ENCODE assay signal across 8 mouse cellular contexts in the genomic region with DNA sequence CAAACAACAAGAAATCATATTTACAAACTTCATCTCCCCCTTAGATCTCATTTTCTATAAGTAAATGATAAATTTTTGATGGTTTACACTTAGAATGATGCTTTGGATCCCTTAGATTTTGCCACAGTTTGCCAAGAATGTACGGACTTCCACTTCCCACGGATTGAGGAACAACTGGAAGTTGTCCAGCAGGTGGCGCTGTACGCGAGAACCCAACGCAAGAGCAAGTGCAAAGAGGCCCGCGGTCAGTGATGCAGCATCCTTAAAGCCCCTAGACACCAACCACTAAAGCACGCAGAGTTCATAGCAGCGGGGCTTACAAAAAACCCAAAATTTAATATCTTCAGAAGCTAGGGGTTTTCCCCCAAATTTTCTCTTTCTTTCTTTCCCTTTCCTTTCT. TPM values are rescaled to one million over a fixed set of nuclear protein-coding genes. Genes with fewer than 3 reads are reported as not detected.
DNase-seq lines count a peak whose midpoint lies in the region; ATAC-seq and TF ChIP-seq lines count a peak whose summit lies in the region.

No protein-coding gene starts in this region.

- H3K4me1 ChIP-seq in intestine, embryonic 14.5 days (replicated peaks; ENCODE audit: control insufficient read depth, insufficient read depth, low read length) = no peaks in the 10 kb centered on the region
- no peaks in the 10 kb centered on the region for H3K4me1 ChIP-seq in intestine, embryonic 16.5 days (ENCODE audit: control insufficient read depth, insufficient read depth, low read length)
- no peaks in the 10 kb centered on the region for H3K4me1 ChIP-seq in bone marrow macrophage, adult 2 months (ENCODE audit: control insufficient read depth, insufficient read depth, low read length)
- no peaks in the 10 kb centered on the region for H3K4me1 ChIP-seq in embryonic fibroblast, embryonic 13.5 days (ENCODE audit: control insufficient read depth, insufficient read depth, low read length)
- no peaks in the 10 kb centered on the region for H3K4me1 ChIP-seq in limb, embryonic 11.5 days (ENCODE audit: control insufficient read depth, insufficient read depth, low read length)

- no peaks in the 10 kb centered on the region for H3K9me3 ChIP-seq in intestine, embryonic 14.5 days (ENCODE audit: control insufficient read depth, low read length)
- no peaks in the 10 kb centered on the region for H3K9me3 ChIP-seq in intestine, embryonic 16.5 days (ENCODE audit: control insufficient read depth, low read length)
- H3K9me3 ChIP-seq in limb, embryonic 11.5 days (ENCODE audit: control insufficient read depth, low read length) = no peaks in the 10 kb centered on the region

- H3K36me3 ChIP-seq in intestine, embryonic 14.5 days (ENCODE audit: control insufficient read depth, insufficient read depth, low read length) = peaks cover 15% of the 10 kb centered on the region
- no peaks in the 10 kb centered on the region; the same call in 1 of the 2 replicates for H3K36me3 ChIP-seq in intestine, embryonic 16.5 days (ENCODE audit: control insufficient read depth, insufficient read depth, low read length)
- H3K36me3 ChIP-seq in limb, embryonic 11.5 days (ENCODE audit: control insufficient read depth, insufficient read depth, low read length) = no peaks in the 10 kb centered on the region

- no peak for TF ChIP-seq POLR2A in bone marrow macrophage, adult 2 months (IDR thresholded peaks at IDR 0.05; ENCODE audit: borderline replicate concordance, low read depth, low read length)
- no peak for TF ChIP-seq POLR2A in embryonic fibroblast, embryonic 13.5 days (IDR thresholded peaks at IDR 0.05; ENCODE audit: low read depth, low read length)

- no peak overlapping the region for H3K27ac ChIP-seq in intestine, embryonic 14.5 days (ENCODE audit: low read depth)
- no peak overlapping the region for H3K27ac ChIP-seq in intestine, embryonic 16.5 days (ENCODE audit: low read length)
- H3K27ac ChIP-seq in bone marrow macrophage, adult 2 months (ENCODE audit: insufficient read depth, low read depth, low read length) = no peak overlapping the region
- no peak overlapping the region for H3K27ac ChIP-seq in embryonic fibroblast, embryonic 13.5 days (ENCODE audit: insufficient read depth, low read length)
- H3K27ac ChIP-seq in limb, embryonic 11.5 days (replicated peaks; ENCODE audit: low read depth, low read length) = no peak overlapping the region

- no peak overlapping the region for H3K4me3 ChIP-seq in intestine, embryonic 14.5 days (ENCODE audit: low read depth, low read length)
- H3K4me3 ChIP-seq in intestine, embryonic 16.5 days (ENCODE audit: low read length) = no peak overlapping the region
- H3K4me3 ChIP-seq in bone marrow macrophage, adult 2 months (ENCODE audit: insufficient read depth, low read length) = no peak overlapping the region
- no peak overlapping the region for H3K4me3 ChIP-seq in embryonic fibroblast, embryonic 13.5 days (ENCODE audit: insufficient read depth, low read length)
- H3K4me3 ChIP-seq in limb, embryonic 11.5 days (ENCODE audit: low read depth, low read length) = no peak overlapping the region

- no peak overlapping the region for H3K9ac ChIP-seq in intestine, embryonic 14.5 days (ENCODE audit: low read length)
- H3K9ac ChIP-seq in intestine, embryonic 16.5 days (ENCODE audit: low read depth, low read length) = no peak overlapping the region
- no peak overlapping the region for H3K9ac ChIP-seq in limb, embryonic 11.5 days (ENCODE audit: low read length)

- peak; percentile 95 for TF ChIP-seq CTCF in bone marrow macrophage, adult 2 months (IDR thresholded peaks at IDR 0.05; ENCODE audit: low read depth, low read length)
- TF ChIP-seq CTCF in embryonic fibroblast, embryonic 13.5 days (IDR thresholded peaks at IDR 0.05; ENCODE audit: borderline replicate concordance, insufficient read depth, low read length) = peak; percentile 91

- 7% methylated on average over 10 of the region's 10 CpGs for WGBS in intestine, embryonic 14.5 days
- 9% methylated on average over 10 of the region's 10 CpGs for WGBS in intestine, embryonic 16.5 days
- 15% methylated on average over 10 of the region's 10 CpGs for WGBS in limb, embryonic 11.5 days

- H3K4me2 ChIP-seq in intestine, embryonic 14.5 days (ENCODE audit: low read length) = no peak overlapping the region
- no peak overlapping the region for H3K4me2 ChIP-seq in intestine, embryonic 16.5 days (ENCODE audit: low read depth, low read length)
- H3K4me2 ChIP-seq in limb, embryonic 11.5 days (ENCODE audit: low read depth, severe bottlenecking) = no peak overlapping the region

- no peak for ATAC-seq in intestine, embryonic 14.5 days (replicated peaks; ENCODE audit: low FRiP score, low TSS enrichment, low read depth)
- ATAC-seq in intestine, embryonic 16.5 days = no peak
- peak; percentile 68 for ATAC-seq in inflammation-experienced regulatory T-cells, adult 6 months
- ATAC-seq in limb, embryonic 11.5 days (ENCODE audit: insufficient number of reproducible peaks, low FRiP score, low TSS enrichment, low read depth) = no peak

- no peaks in the 10 kb centered on the region for H3K27me3 ChIP-seq in intestine, embryonic 14.5 days (replicated peaks; ENCODE audit: control insufficient read depth, insufficient read depth, low read length)
- no peaks in the 10 kb centered on the region for H3K27me3 ChIP-seq in intestine, embryonic 16.5 days (replicated peaks; ENCODE audit: control insufficient read depth, insufficient read depth, low read length)
- no peaks in the 10 kb centered on the region for H3K27me3 ChIP-seq in limb, embryonic 11.5 days (ENCODE audit: control insufficient read depth, insufficient read depth, low read length)

- DNase-seq in intestine, embryonic 14.5 days (ENCODE audit: low spot score) = peak; percentile 91
- DNase-seq in limb, embryonic 11.5 days (ENCODE audit: low spot score) = peak; percentile 92
- peak; percentile 53 for DNase-seq in ovary, postnatal 10 days (ENCODE audit: low spot score)
- peak; percentile 61 for DNase-seq in thymus, postnatal 0 days (ENCODE audit: low spot score)

RNA-seq across cellular contexts. Expression of a gene that starts 16.0 kb away (rescaled TPM):
- 15.1 and 15.9 TPM in 2 replicates for polyA plus RNA-seq in intestine, embryonic 14.5 days (2014; fragmentation: Nextera tagmentation; extraction: Ambion mirVana)
- polyA plus RNA-seq in intestine, embryonic 16.5 days (2015; fragmentation: Nextera tagmentation; extraction: Ambion mirVana) = 20.7 and 23.1 TPM in 2 replicates
- polyA plus RNA-seq in bone marrow macrophage, adult 2 months (2012; ENCODE audit: insufficient read depth, insufficient read length, missing spikeins) = 39.7 TPM in 2 replicates
- 22.2 and 26.7 TPM in 2 replicates for polyA plus RNA-seq in embryonic fibroblast, embryonic 13.5 days (2011; ENCODE audit: insufficient read length, low read depth, missing spikeins)
- polyA plus RNA-seq in inflammation-experienced regulatory T-cells, adult 6 months (2017; shearing (Covaris generic)) = 10 to 100 TPM; 10.2 to 13.3 (median 13.1) TPM
- 17.0 and 17.2 TPM in 2 replicates for polyA plus RNA-seq in limb, embryonic 11.5 days (2014; fragmentation: Nextera tagmentation; extraction: Ambion mirVana)
- polyA plus RNA-seq in thymus, postnatal 0 days (2015; fragmentation: Nextera tagmentation; extraction: Ambion mirVana) = 20.9 and 21.4 TPM in 2 replicates

RNA-seq across cellular contexts. Expression of a gene that starts 16.3 kb away (rescaled TPM):
- polyA plus RNA-seq in intestine, embryonic 14.5 days (2014; fragmentation: Nextera tagmentation; extraction: Ambion mirVana) = 62.8 and 68.1 TPM in 2 replicates
- 35.2 and 37.1 TPM in 2 replicates for polyA plus RNA-seq in intestine, embryonic 16.5 days (2015; fragmentation: Nextera tagmentation; extraction: Ambion mirVana)
- polyA plus RNA-seq in bone marrow macrophage, adult 2 months (2012; ENCODE audit: insufficient read depth, insufficient read length, missing spikeins) = 20.5 and 26.8 TPM in 2 replicates
- 18.5 and 30.1 TPM in 2 replicates for polyA plus RNA-seq in embryonic fibroblast, embryonic 13.5 days (2011; ENCODE audit: insufficient read length, low read depth, missing spikeins)
- polyA plus RNA-seq in inflammation-experienced regulatory T-cells, adult 6 months (2017; shearing (Covaris generic)) = 10 to 100 TPM in 1 of 3 experiments, 1 to 10 TPM in 2; 5.8 to 36.4 (median 6.2) TPM
- 90.7 and 92.9 TPM in 2 replicates for polyA plus RNA-seq in limb, embryonic 11.5 days (2014; fragmentation: Nextera tagmentation; extraction: Ambion mirVana)
- polyA plus RNA-seq in thymus, postnatal 0 days (2015; fragmentation: Nextera tagmentation; extraction: Ambion mirVana) = 65.6 and 69.6 TPM in 2 replicates

RNA-seq across cellular contexts. Expression of a gene that starts 34.1 kb away (rescaled TPM):
- not detected in 2 replicates for polyA plus RNA-seq in intestine, embryonic 14.5 days (2014; fragmentation: Nextera tagmentation; extraction: Ambion mirVana)
- polyA plus RNA-seq in intestine, embryonic 16.5 days (2015; fragmentation: Nextera tagmentation; extraction: Ambion mirVana) = not detected in 2 replicates
- polyA plus RNA-seq in bone marrow macrophage, adult 2 months (2012; ENCODE audit: insufficient read depth, insufficient read length, missing spikeins) = not detected in 2 replicates
- 0.23 TPM in 1 of 2 replicates, not detected in the other for polyA plus RNA-seq in embryonic fibroblast, embryonic 13.5 days (2011; ENCODE audit: insufficient read length, low read depth, missing spikeins)
- under 1 TPM in 2 of 3 experiments, not detected in 1; 0.21 to 0.71 TPM for polyA plus RNA-seq in inflammation-experienced regulatory T-cells, adult 6 months (2017; shearing (Covaris generic))
- not detected in 2 replicates for polyA plus RNA-seq in limb, embryonic 11.5 days (2014; fragmentation: Nextera tagmentation; extraction: Ambion mirVana)
- 2.6 and 2.9 TPM in 2 replicates for polyA plus RNA-seq in thymus, postnatal 0 days (2015; fragmentation: Nextera tagmentation; extraction: Ambion mirVana)

RNA-seq across cellular contexts. Expression of a gene that starts 59.7 kb away (rescaled TPM):
- polyA plus RNA-seq in intestine, embryonic 14.5 days (2014; fragmentation: Nextera tagmentation; extraction: Ambion mirVana) = 0.04 TPM in 1 of 2 replicates, not detected in the other
- polyA plus RNA-seq in intestine, embryonic 16.5 days (2015; fragmentation: Nextera tagmentation; extraction: Ambion mirVana) = not detected in 2 replicates
- not detected in 2 replicates for polyA plus RNA-seq in bone marrow macrophage, adult 2 months (2012; ENCODE audit: insufficient read depth, insufficient read length, missing spikeins)
- polyA plus RNA-seq in embryonic fibroblast, embryonic 13.5 days (2011; ENCODE audit: insufficient read length, low read depth, missing spikeins) = not detected in 2 replicates
- not detected for polyA plus RNA-seq in inflammation-experienced regulatory T-cells, adult 6 months (2017; shearing (Covaris generic))
- 0.06 and 0.08 TPM in 2 replicates for polyA plus RNA-seq in limb, embryonic 11.5 days (2014; fragmentation: Nextera tagmentation; extraction: Ambion mirVana)
- polyA plus RNA-seq in thymus, postnatal 0 days (2015; fragmentation: Nextera tagmentation; extraction: Ambion mirVana) = not detected in 2 replicates
